Mouse (Mus musculus) lung, postnatal 0 days (tissue): ENCODE data around the gene 1700037H04Rik. TPM values are rescaled to one million over a fixed set of nuclear protein-coding genes. Genes with fewer than 3 reads are reported as not detected.
A peak's percentile ranks its signal among the peaks of the same experiment; 100 is the strongest.

Experiments
- ATAC-seq: fragments of 200-750 bp; cut with Nextera tagmentation; 2 replicates; pipeline ENCODE4 v1.8.0; 2017; ENCODE audit warnings: moderate library complexity
- DNase-seq: peaks from one replicate; pipeline ENCODE4 v3.0.0-alpha.2; 2016; ENCODE audit warnings: low spot score
- H3K27ac ChIP-seq: fragments of 300-500 bp; sonication (generic); 2 replicates; pipeline ENCODE4 v1.5.1; 2014; ENCODE audit warnings: antibody characterized with exemption, mild to moderate bottlenecking, low read length, mixed read lengths
- H3K27me3 ChIP-seq: fragments of 300-500 bp; sonication (generic); replicated peaks from 2 replicates; pipeline ENCODE4 v1.6.1; 2014; ENCODE audit warnings: low read length, mixed read lengths; ENCODE audit not compliant: insufficient read depth
- H3K36me3 ChIP-seq: fragments of 300-500 bp; sonication (generic); 2 replicates; pipeline ENCODE4 v1.6.1; 2014; ENCODE audit warnings: low read length, mixed read lengths; ENCODE audit not compliant: insufficient read depth
- H3K4me1 ChIP-seq: fragments of 300-500 bp; sonication (generic); 2 replicates; pipeline ENCODE4 v1.6.1; 2014; ENCODE audit warnings: antibody characterized with exemption, low read depth, low read length, mixed read lengths; ENCODE audit not compliant: insufficient read depth
- H3K4me2 ChIP-seq: fragments of 300-500 bp; sonication (generic); replicated peaks from 2 replicates; pipeline ENCODE4 v1.6.1; 2014; ENCODE audit warnings: low read depth, mild to moderate bottlenecking, low read length, moderate library complexity, mixed read lengths
- H3K4me3 ChIP-seq: fragments of 300-500 bp; sonication (generic); 2 replicates; pipeline ENCODE4 v1.5.1; 2014; ENCODE audit warnings: low read depth, low read length
- H3K9ac ChIP-seq: fragments of 300-500 bp; sonication (generic); replicated peaks from 2 replicates; pipeline ENCODE4 v1.6.1; 2014; ENCODE audit warnings: low read depth, mild to moderate bottlenecking
- H3K9me3 ChIP-seq: fragments of 300-500 bp; sonication (generic); 2 replicates; pipeline ENCODE4 v1.6.1; 2016; ENCODE audit warnings: low read length, mixed read lengths
- CTCF ChIP-seq: IDR thresholded peaks from 2 replicates; pipeline ENCODE4 v1.5.1; 2016; ENCODE audit warnings: antibody characterized with exemption, mild to moderate bottlenecking
- EP300 ChIP-seq: IDR thresholded peaks from 2 replicates; pipeline ENCODE4 v1.6.1; 2016; ENCODE audit warnings: antibody characterized with exemption, mild to moderate bottlenecking, control low read depth
- WGBS: fragments of 180-500 bp; shearing (Covaris S2); extraction: QIAGEN DNeasy Blood & Tissue Kit; methylation state at CpG from one replicate; pipeline ENCODE4 v1.1.7; 2014; 5-methylcytosine and 5-hydroxymethylcytosine counted together
- polyA plus RNA-seq: library from polyadenylated mRNA; unstranded; fragments of >200 nt; fragmentation: Nextera tagmentation; extraction: Ambion mirVana; gene quantifications from 2 replicates; pipeline ENCODE4 v1.2.1, GENCODE M21; 2015

The 1700037H04Rik gene
- polyA plus RNA-seq, 1 experiment from 2014 or later: 28.3 TPM

DNA sequence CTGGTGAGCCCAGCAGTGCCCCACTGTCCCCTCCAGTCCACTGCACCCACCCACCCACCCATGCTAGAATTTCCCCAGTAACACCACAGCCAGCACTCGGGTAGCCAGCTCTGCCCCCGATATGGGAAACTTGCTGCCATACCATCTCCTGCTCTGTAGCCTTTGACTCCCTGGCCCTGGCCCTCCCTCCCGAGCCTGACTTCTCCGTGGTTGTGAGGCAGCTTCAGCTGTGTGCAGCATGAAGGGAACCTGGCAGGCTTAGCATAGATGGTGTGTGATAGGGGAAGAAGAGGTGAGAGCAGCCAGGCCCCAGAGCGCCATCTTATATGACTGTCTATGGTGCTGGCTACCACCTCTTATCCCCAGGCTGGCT lies 19.4 kb downstream of the 1700037H04Rik start:
- no peak for DNase-seq
- 44% methylated on average over 5 of the region's 5 CpGs for WGBS
- Histone ChIP-seq H3K9ac (no peak overlapping the region), H3K27ac (peak overlapping the region; percentile 55), H3K9me3 (no peaks in the 10 kb centered on the region), H3K4me3 (no peak overlapping the region), H3K4me1 (peaks cover 7% of the 10 kb centered on the region; the same call in 1 of the 2 replicates), H3K4me2 (no peak overlapping the region), H3K36me3 (peaks cover 7% of the 10 kb centered on the region; the same call in 1 of the 2 replicates), H3K27me3 (no peaks in the 10 kb centered on the region)
- TF ChIP-seq EP300 (no peak), CTCF (no peak)
- ATAC-seq: no peak

GRCm38 (mm10) chr2:131139886-131140532 lies 19.9 kb downstream of the 1700037H04Rik start:
- DNase-seq (peak; percentile 40), ATAC-seq (peak; percentile 38)
- H3K27me3 ChIP-seq: no peaks in the 10 kb centered on the region
- H3K4me3 ChIP-seq: no peak overlapping the region
- no peak overlapping the region for H3K4me2 ChIP-seq
- H3K9ac ChIP-seq: no peak overlapping the region
- H3K36me3 ChIP-seq: peaks cover 5% of the 10 kb centered on the region; the same call in 1 of the 2 replicates
- H3K9me3 ChIP-seq: no peaks in the 10 kb centered on the region
- peak; percentile 27; the same call in 1 of the 2 replicates for TF ChIP-seq EP300
- no peak for TF ChIP-seq CTCF
- WGBS: 20% methylated on average over 5 of the region's 5 CpGs
- peaks cover 7% of the 10 kb centered on the region; the same call in 1 of the 2 replicates for H3K4me1 ChIP-seq
- peak overlapping the region; percentile 55 for H3K27ac ChIP-seq

GRCm38 (mm10) chr2:131139287-131139686 lies 20.6 kb downstream of the 1700037H04Rik start:
- Histone ChIP-seq H3K27ac (peak overlapping the region; percentile 55; the same call in 1 of the 2 replicates), H3K4me3 (no peak overlapping the region), H3K9me3 (no peaks in the 10 kb centered on the region), H3K4me2 (no peak overlapping the region), H3K9ac (no peak overlapping the region), H3K4me1 (peaks cover 7% of the 10 kb centered on the region; the same call in 1 of the 2 replicates), H3K36me3 (no peaks in the 10 kb centered on the region), H3K27me3 (no peaks in the 10 kb centered on the region)
- WGBS: 84% methylated on average over 5 of the region's 5 CpGs
- DNase-seq: no peak
- TF ChIP-seq EP300: no peak
- no peak for TF ChIP-seq CTCF
- no peak for ATAC-seq

GRCm38 (mm10) chr2:131138760-131139159 lies 21.1 kb downstream of the 1700037H04Rik start:
- Histone ChIP-seq H3K9ac (no peak overlapping the region), H3K27me3 (no peaks in the 10 kb centered on the region), H3K4me2 (no peak overlapping the region), H3K4me3 (no peak overlapping the region), H3K4me1 (peaks cover 7% of the 10 kb centered on the region; the same call in 1 of the 2 replicates), H3K36me3 (no peaks in the 10 kb centered on the region), H3K9me3 (no peaks in the 10 kb centered on the region), H3K27ac (0 out of 2 replicates have a peak overlapping the region, but pooled peaks have one; percentile 14)
- no peak for TF ChIP-seq EP300
- no peak for TF ChIP-seq CTCF
- WGBS: 91% methylated on average over 7 of the region's 7 CpGs
- no peak for DNase-seq
- ATAC-seq: no peak

- Histone ChIP-seq H3K4me3 (no peak overlapping the region), H3K9me3 (no peaks in the 10 kb centered on the region), H3K36me3 (no peaks in the 10 kb centered on the region), H3K4me2 (no peak overlapping the region), H3K9ac (no peak overlapping the region), H3K27ac (0 out of 2 replicates have a peak overlapping the region, but pooled peaks have one; percentile 14), H3K27me3 (no peaks in the 10 kb centered on the region), H3K4me1 (peaks cover 7% of the 10 kb centered on the region; the same call in 1 of the 2 replicates)
- no peak for DNase-seq
- no peak for ATAC-seq
- 84% methylated on average over 4 of the region's 4 CpGs for WGBS
- no peak for TF ChIP-seq CTCF
- TF ChIP-seq EP300: no peak
Observed at GRCm38 (mm10) chr2:131138296-131138695, 21.6 kb downstream of the 1700037H04Rik start.

DNA sequence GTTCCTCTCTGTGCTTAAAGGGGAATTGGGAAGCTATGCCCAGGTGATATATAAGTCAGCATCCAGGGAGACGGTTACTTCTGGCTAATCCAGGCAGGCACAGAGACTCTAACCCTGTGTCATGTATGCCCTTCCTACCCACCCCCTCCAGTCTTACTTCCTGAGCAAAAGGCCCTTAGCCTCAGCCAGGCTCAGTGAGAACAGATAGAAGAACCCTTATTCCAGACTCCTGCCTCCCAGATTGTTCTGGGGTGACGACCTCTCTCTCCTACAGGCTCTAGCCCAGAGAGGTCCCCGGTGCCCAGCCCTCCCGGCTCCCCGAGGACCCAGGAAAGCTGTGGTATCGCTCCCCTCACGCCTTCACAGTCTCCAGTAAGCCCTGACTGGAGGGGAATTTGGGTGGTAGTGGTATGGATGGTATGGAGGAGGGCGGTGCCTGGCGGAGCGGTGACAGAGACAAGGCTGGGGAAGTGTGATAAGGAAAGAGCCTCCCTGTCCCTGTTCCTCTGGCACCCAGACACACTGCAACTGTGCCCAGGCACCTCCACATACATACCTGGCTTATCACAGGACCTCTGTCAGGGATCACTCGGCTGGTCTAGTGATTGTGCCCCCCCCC lies 24.3 kb downstream of the 1700037H04Rik start:
- WGBS: 43% methylated on average over 11 of the region's 11 CpGs
- H3K9ac ChIP-seq: no peak overlapping the region
- peaks cover 7% of the 10 kb centered on the region; the same call in 1 of the 2 replicates for H3K4me1 ChIP-seq
- no peaks in the 10 kb centered on the region for H3K9me3 ChIP-seq
- no peak overlapping the region for H3K4me2 ChIP-seq
- DNase-seq (no peak), ATAC-seq (peak; percentile 22; the same call in 1 of the 2 replicates)
- TF ChIP-seq CTCF (no peak), EP300 (no peak)
- no peaks in the 10 kb centered on the region for H3K27me3 ChIP-seq
- H3K27ac ChIP-seq: 0 out of 2 replicates have a peak overlapping the region, but pooled peaks have one; percentile 62
- no peaks in the 10 kb centered on the region for H3K36me3 ChIP-seq
- no peak overlapping the region for H3K4me3 ChIP-seq
